Mouse (Mus musculus): ENCODE data around the gene Aknad1. TPM values are rescaled to one million over a fixed set of nuclear protein-coding genes. Genes with fewer than 3 reads are reported as not detected.

Aknad1 gene
- polyA plus RNA-seq, 1 experiment from 2014 or later: 0.16 TPM

- no peaks in the 10 kb centered on the region for H3K9me3 ChIP-seq (ENCODE audit: control insufficient read depth)
- H3K27me3 ChIP-seq (replicated peaks; ENCODE audit: control insufficient read depth, insufficient read depth, low read length): no peaks in the 10 kb centered on the region
- H3K4me3 ChIP-seq (ENCODE audit: low read depth, low read length): no peak overlapping the region
- H3K4me2 ChIP-seq (replicated peaks; ENCODE audit: low read depth): no peak overlapping the region
- 92% methylated on average over 7 of the region's 7 CpGs for WGBS
- no peak overlapping the region for H3K27ac ChIP-seq (ENCODE audit: low read depth, low read length)
- H3K4me1 ChIP-seq (replicated peaks; ENCODE audit: control insufficient read depth, insufficient read depth, low read length): no peaks in the 10 kb centered on the region
- no peak overlapping the region for H3K9ac ChIP-seq (ENCODE audit: low read depth, low read length)
- no peak for TF ChIP-seq CTCF (IDR thresholded peaks at IDR 0.05; ENCODE audit: low read depth)
- H3K36me3 ChIP-seq (ENCODE audit: control insufficient read depth, insufficient read depth): no peaks in the 10 kb centered on the region
- ATAC-seq: no peak
Observed at GRCm38 (mm10) chr3:108765476-108765875, 26.0 kb downstream of the Aknad1 start.

GRCm38 (mm10) chr3:108766943-108767342, 27.5 kb downstream of the Aknad1 start:
- H3K27ac ChIP-seq (ENCODE audit: low read depth, low read length): no peak overlapping the region
- TF ChIP-seq CTCF (IDR thresholded peaks at IDR 0.05; ENCODE audit: low read depth): no peak
- H3K4me3 ChIP-seq (ENCODE audit: low read depth, low read length): no peak overlapping the region
- H3K9me3 ChIP-seq (ENCODE audit: control insufficient read depth): no peaks in the 10 kb centered on the region
- WGBS: 82% methylated on average over 7 of the region's 7 CpGs
- no peaks in the 10 kb centered on the region for H3K36me3 ChIP-seq (ENCODE audit: control insufficient read depth, insufficient read depth)
- H3K27me3 ChIP-seq (replicated peaks; ENCODE audit: control insufficient read depth, insufficient read depth, low read length): no peaks in the 10 kb centered on the region
- 0 out of 2 replicates have a peak, but pooled peaks cover 4% of the 10 kb centered on the region for H3K4me1 ChIP-seq (replicated peaks; ENCODE audit: control insufficient read depth, insufficient read depth, low read length)
- no peak for ATAC-seq
- H3K4me2 ChIP-seq (replicated peaks; ENCODE audit: low read depth): no peak overlapping the region
- no peak overlapping the region for H3K9ac ChIP-seq (ENCODE audit: low read depth, low read length)

GRCm38 (mm10) chr3:108767416-108767815, 28.0 kb downstream of the Aknad1 start:
- no peaks in the 10 kb centered on the region for H3K27me3 ChIP-seq (replicated peaks; ENCODE audit: control insufficient read depth, insufficient read depth, low read length)
- H3K9ac ChIP-seq (ENCODE audit: low read depth, low read length): no peak overlapping the region
- no peak overlapping the region for H3K4me2 ChIP-seq (replicated peaks; ENCODE audit: low read depth)
- TF ChIP-seq CTCF (IDR thresholded peaks at IDR 0.05; ENCODE audit: low read depth): no peak
- H3K27ac ChIP-seq (ENCODE audit: low read depth, low read length): no peak overlapping the region
- no peaks in the 10 kb centered on the region for H3K36me3 ChIP-seq (ENCODE audit: control insufficient read depth, insufficient read depth)
- 60% methylated on average over 10 of the region's 10 CpGs for WGBS
- H3K4me3 ChIP-seq (ENCODE audit: low read depth, low read length): no peak overlapping the region
- H3K9me3 ChIP-seq (ENCODE audit: control insufficient read depth): no peaks in the 10 kb centered on the region
- H3K4me1 ChIP-seq (replicated peaks; ENCODE audit: control insufficient read depth, insufficient read depth, low read length): 0 out of 2 replicates have a peak, but pooled peaks cover 4% of the 10 kb centered on the region
- ATAC-seq: no peak

DNA sequence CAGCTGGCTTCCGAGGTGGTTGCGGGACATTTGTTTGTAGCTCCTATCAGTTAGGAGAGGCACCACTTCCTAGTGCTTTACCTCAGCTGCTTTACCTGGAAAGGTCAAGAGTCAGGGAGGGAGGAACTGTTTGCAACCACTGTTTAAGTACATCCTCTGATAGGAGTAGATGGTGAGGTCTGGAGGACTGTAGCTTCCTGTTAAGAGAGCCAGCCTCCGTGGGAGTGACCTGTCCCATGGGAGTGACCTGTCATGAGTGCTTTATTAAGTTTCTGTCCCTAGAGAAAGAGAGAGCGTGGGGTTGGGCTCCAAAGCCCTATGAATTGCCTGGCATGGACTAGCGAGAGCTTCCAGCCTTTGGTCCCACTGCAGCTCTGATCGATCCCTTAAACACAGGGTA, 30.1 kb downstream of the Aknad1 start:
- Histone ChIP-seq H3K4me2 (replicated peaks; ENCODE audit: low read depth) (no peak overlapping the region), H3K36me3 (ENCODE audit: control insufficient read depth, insufficient read depth) (no peaks in the 10 kb centered on the region), H3K9ac (ENCODE audit: low read depth, low read length) (no peak overlapping the region), H3K27ac (ENCODE audit: low read depth, low read length) (no peak overlapping the region), H3K9me3 (ENCODE audit: control insufficient read depth) (no peaks in the 10 kb centered on the region), H3K27me3 (replicated peaks; ENCODE audit: control insufficient read depth, insufficient read depth, low read length) (no peaks in the 10 kb centered on the region), H3K4me1 (replicated peaks; ENCODE audit: control insufficient read depth, insufficient read depth, low read length) (0 out of 2 replicates have a peak, but pooled peaks cover 4% of the 10 kb centered on the region), H3K4me3 (ENCODE audit: low read depth, low read length) (no peak overlapping the region)
- no peak for TF ChIP-seq CTCF (IDR thresholded peaks at IDR 0.05; ENCODE audit: low read depth)
- WGBS: 46% methylated on average over 6 of the region's 6 CpGs
- peak; percentile 75 for ATAC-seq

DNA sequence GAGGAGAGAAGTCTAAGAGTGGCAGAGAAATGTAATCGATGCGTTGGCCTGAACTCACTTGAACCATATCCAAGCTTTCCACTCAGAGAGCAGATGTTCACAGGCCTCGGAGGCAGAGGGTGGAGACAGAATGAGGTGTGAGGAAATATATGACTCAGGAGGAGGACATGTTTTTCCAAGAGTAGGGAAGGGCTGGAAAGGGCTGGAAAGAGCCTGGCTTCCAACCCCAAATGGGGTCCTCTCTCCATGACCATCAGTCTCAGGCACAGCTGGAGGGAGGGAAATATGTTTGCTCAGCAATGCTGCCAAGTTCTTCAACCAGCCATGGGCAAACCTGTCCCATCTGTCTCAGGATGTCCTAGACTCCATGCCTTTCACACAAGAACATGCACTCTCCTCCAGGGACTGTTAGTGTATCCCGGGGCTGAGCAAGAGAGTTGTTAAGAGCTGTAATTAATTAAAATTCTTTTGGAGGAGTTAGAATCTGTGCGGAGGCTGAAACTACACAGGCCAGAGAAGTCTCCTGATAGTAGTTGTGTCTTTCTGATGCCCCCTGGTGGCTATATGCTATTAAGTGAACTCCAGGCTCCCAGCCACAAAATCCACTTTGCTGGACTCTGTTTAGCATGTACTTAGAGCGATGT, 31.4 kb downstream of the Aknad1 start:
- WGBS: 23% methylated on average over 6 of the region's 6 CpGs
- ATAC-seq: peak; percentile 56
- H3K36me3 ChIP-seq (ENCODE audit: control insufficient read depth, insufficient read depth): no peaks in the 10 kb centered on the region
- H3K27ac ChIP-seq (ENCODE audit: low read depth, low read length): peak overlapping the region; percentile 35; the same call in 1 of the 2 replicates
- H3K27me3 ChIP-seq (replicated peaks; ENCODE audit: control insufficient read depth, insufficient read depth, low read length): no peaks in the 10 kb centered on the region
- H3K4me3 ChIP-seq (ENCODE audit: low read depth, low read length): no peak overlapping the region
- TF ChIP-seq CTCF (IDR thresholded peaks at IDR 0.05; ENCODE audit: low read depth): peak; percentile 83
- no peak overlapping the region for H3K9ac ChIP-seq (ENCODE audit: low read depth, low read length)
- 0 out of 2 replicates have a peak, but pooled peaks cover 4% of the 10 kb centered on the region for H3K4me1 ChIP-seq (replicated peaks; ENCODE audit: control insufficient read depth, insufficient read depth, low read length)
- H3K9me3 ChIP-seq (ENCODE audit: control insufficient read depth): no peaks in the 10 kb centered on the region
- H3K4me2 ChIP-seq (replicated peaks; ENCODE audit: low read depth): no peak overlapping the region

DNA sequence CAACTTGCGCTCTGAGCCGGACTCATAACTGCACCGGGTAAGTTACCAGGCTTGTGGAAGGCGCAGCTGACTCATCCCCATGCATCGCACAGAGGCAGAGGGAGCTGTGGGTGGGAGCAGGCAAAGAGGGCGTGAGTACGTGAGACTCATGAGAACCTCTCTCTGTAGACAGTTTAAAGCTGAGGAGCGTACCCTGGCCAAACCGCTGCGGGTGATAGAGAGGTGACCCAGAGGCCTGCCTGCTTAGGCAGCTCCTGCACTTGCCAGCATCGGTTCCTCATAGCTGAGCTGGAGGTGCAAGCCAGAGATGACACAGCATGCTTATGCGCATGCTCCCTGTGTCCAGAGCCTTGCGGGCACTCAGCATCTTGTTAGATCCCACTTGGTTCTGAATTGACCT, 32.8 kb downstream of the Aknad1 start:
- Histone ChIP-seq H3K9ac (ENCODE audit: low read depth, low read length) (no peak overlapping the region), H3K27ac (ENCODE audit: low read depth, low read length) (no peak overlapping the region), H3K27me3 (replicated peaks; ENCODE audit: control insufficient read depth, insufficient read depth, low read length) (no peaks in the 10 kb centered on the region), H3K4me2 (replicated peaks; ENCODE audit: low read depth) (no peak overlapping the region), H3K9me3 (ENCODE audit: control insufficient read depth) (no peaks in the 10 kb centered on the region), H3K36me3 (ENCODE audit: control insufficient read depth, insufficient read depth) (no peaks in the 10 kb centered on the region), H3K4me3 (ENCODE audit: low read depth, low read length) (no peak overlapping the region), H3K4me1 (replicated peaks; ENCODE audit: control insufficient read depth, insufficient read depth, low read length) (0 out of 2 replicates have a peak, but pooled peaks cover 4% of the 10 kb centered on the region)
- WGBS: 88% methylated on average over 13 of the region's 13 CpGs
- TF ChIP-seq CTCF (IDR thresholded peaks at IDR 0.05; ENCODE audit: low read depth): no peak
- ATAC-seq: no peak
